Mouse (Mus musculus): Measurements from ENCODE around the gene Rnf186.

- no peak for TF ChIP-seq POLR2A (IDR thresholded peaks at IDR 0.05; ENCODE audit: insufficient read depth, low read depth, low read length)
- TF ChIP-seq CTCF (IDR thresholded peaks at IDR 0.05; ENCODE audit: insufficient read depth, low read depth, low read length) = no peak
These were observed 24.9 kb upstream of the Rnf186 start for GRCm38 (mm10) chr4:138941966-138942365.
